Comparison of ENCODE assay signal across 20 mouse cellular contexts in genomic region chr16:30179504-30179976, GRCm38 (mm10).
DNase-seq lines count a peak whose midpoint lies in the region; ATAC-seq and TF ChIP-seq lines count a peak whose summit lies in the region.
"Had no signal": no experiment of that assay in that cellular context is flagged by ENCODE, and none has a peak within 500 bp of the region (broad histone marks: within the 10 kb centered on the region; RNA-seq: fewer than 3 reads in every experiment).

No protein-coding gene starts in this region.

- intact Hi-C loops in gastrocnemius, adult 2 months (cut with DNase I): no loop called here

- H3K27ac ChIP-seq in gastrocnemius, adult 2 months: no peak overlapping the region
- 0 out of 2 replicates have a peak overlapping the region, but pooled peaks have one; percentile 35 for H3K27ac ChIP-seq in embryonic facial prominence, embryonic 10.5 days (replicated peaks)
- H3K27ac ChIP-seq: embryonic facial prominence, embryonic 13.5 days; kidney, postnatal 0 days; lung, embryonic 15.5 days; midbrain, embryonic 13.5 days had no signal

- no peaks in the 10 kb centered on the region for H3K9me3 ChIP-seq in embryonic facial prominence, embryonic 10.5 days
- H3K9me3 ChIP-seq: embryonic facial prominence, embryonic 13.5 days; heart, embryonic 12.5 days; lung, embryonic 15.5 days; midbrain, embryonic 13.5 days had no signal

- H3K36me3 ChIP-seq in embryonic facial prominence, embryonic 10.5 days (replicated peaks): no peaks in the 10 kb centered on the region
- H3K36me3 ChIP-seq: embryonic facial prominence, embryonic 13.5 days; heart, embryonic 12.5 days; lung, embryonic 15.5 days; midbrain, embryonic 13.5 days had no signal

- peaks cover 74% of the 10 kb centered on the region for H3K27me3 ChIP-seq in embryonic facial prominence, embryonic 10.5 days (replicated peaks; ENCODE audit: low read depth, poor library complexity, severe bottlenecking)
- H3K27me3 ChIP-seq: embryonic facial prominence, embryonic 13.5 days; heart, embryonic 12.5 days; lung, embryonic 15.5 days had no signal

- TF ChIP-seq CTCF in gastrocnemius, adult 2 months (IDR thresholded peaks at IDR 0.05): no peak

- WGBS in embryonic facial prominence, embryonic 10.5 days: 82% methylated on average over 5 of the region's 5 CpGs

- no peak overlapping the region for H3K4me3 ChIP-seq in gastrocnemius, adult 2 months
- no peak overlapping the region for H3K4me3 ChIP-seq in embryonic facial prominence, embryonic 10.5 days
- H3K4me3 ChIP-seq: embryonic facial prominence, embryonic 13.5 days; heart, embryonic 12.5 days; lung, embryonic 15.5 days; midbrain, embryonic 13.5 days; myocyte had no signal

- ATAC-seq in megakaryocyte, adult 5-6 weeks (ENCODE audit: poor library complexity, severe bottlenecking): peak; percentile 74
- ATAC-seq: forebrain, embryonic 16.5 days; hindbrain, embryonic 16.5 days; intestine, postnatal 0 days; midbrain, embryonic 13.5 days had no signal

- H3K4me1 ChIP-seq in embryonic facial prominence, embryonic 10.5 days: peaks cover 33% of the 10 kb centered on the region

- DNase-seq in gastrocnemius, adult 2 months: peak; percentile 13
- DNase-seq in gastrocnemius, postnatal 4 days (ENCODE audit: low spot score in 2 of 2): no peak
- DNase-seq in 416B (ENCODE audit: low read depth): peak; percentile 99
- no peak for DNase-seq in embryonic facial prominence, embryonic 10.5 days (ENCODE audit: low spot score)
- DNase-seq in spleen, adult 12 weeks (ENCODE audit: low spot score): no peak
- DNase-seq in frontal cortex, adult 2 months (ENCODE audit: extremely low spot score in 1 of 2, low spot score in 1 of 2): no peak
- no peak for DNase-seq in urinary bladder, postnatal 36 days (ENCODE audit: low spot score in 2 of 2)
- DNase-seq: cerebellum, adult 9-10 months; lung, postnatal 4 days; spleen, adult 18-20 months had no signal

Comparison
In these comparisons a context has a peak if more than half of its experiments do, and no peak if none do; other contexts are left out.
1. DNase-seq: peak in gastrocnemius, adult 2 months (single experiment) and 416B (single experiment); none in gastrocnemius, postnatal 4 days (0 of 2), embryonic facial prominence, embryonic 10.5 days (single experiment), spleen, adult 12 weeks (single experiment), frontal cortex, adult 2 months (0 of 2) and urinary bladder, postnatal 36 days (0 of 2).